Mouse (Mus musculus): ENCODE results near the gene Fibin.

The Fibin gene

GRCm38 (mm10) chr2:110314509-110315155 lies 48.4 kb downstream of the Fibin start, which contains the start of gene Bbox1:
TSS of gene Bbox1 (minus strand) at chr2:110314560.
- no peak for DNase-seq (ENCODE audit: low spot score in 2 of 2)

DNA sequence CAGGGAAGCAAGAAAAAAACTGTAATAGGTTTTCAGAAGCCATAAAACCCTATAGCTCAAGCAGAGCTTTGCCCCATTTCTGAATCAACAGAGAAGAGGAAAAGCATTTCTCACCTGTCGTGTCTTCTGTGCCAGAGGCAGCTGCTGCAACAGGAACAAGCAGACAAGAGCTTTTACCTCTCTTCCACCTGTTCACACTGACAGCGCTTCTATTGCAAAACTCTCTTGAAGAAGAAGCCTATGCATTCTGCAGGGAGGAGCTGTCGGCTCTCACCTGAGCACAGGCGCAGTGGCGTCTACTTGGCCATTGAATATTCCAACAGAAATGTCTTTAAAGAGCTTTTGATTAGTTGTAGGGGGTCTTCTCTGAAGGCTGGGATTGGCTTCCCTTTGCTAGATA lies 48.9 kb downstream of the Fibin start:
- DNase-seq (ENCODE audit: low spot score in 2 of 2): no peak

- DNase-seq (ENCODE audit: low spot score in 2 of 2): no peak
Observed at GRCm38 (mm10) chr2:110313305-110313824, 49.6 kb downstream of the Fibin start.
